Mouse (Mus musculus) adipocyte (in vitro differentiated cells): Measurements from ENCODE around the gene Vmn2r99.

Experiments
- DNase-seq: peaks from one replicate; pipeline ENCODE4 v3.0.0-alpha.2; 2016; ENCODE audit warnings: low spot score

The Vmn2r99 gene

GRCm38 (mm10) chr17:19361649-19362048 lies at the start of gene Vmn2r99:
Vmn2r99 (plus strand) TSS chr17:19361949.
- no peak for DNase-seq

GRCm38 (mm10) chr17:19437623-19438022 lies 75.9 kb downstream of the Vmn2r99 start:
- DNase-seq: no peak

- DNase-seq: no peak
These were observed 83.2 kb downstream of the Vmn2r99 start for GRCm38 (mm10) chr17:19444932-19445331.
